Mouse (Mus musculus) kidney, embryonic 15.5 days (tissue): ENCODE results near the gene Mid2. TPM values are rescaled to one million over a fixed set of nuclear protein-coding genes. Genes with fewer than 3 reads are reported as not detected.

ENCODE experiments used
- ATAC-seq: fragments of 200-750 bp; cut with Nextera tagmentation; replicated peaks from 2 replicates; pipeline ENCODE4 v1.8.0; 2017; ENCODE audit warnings: moderate TSS enrichment; ENCODE audit not compliant: low FRiP score
- H3K27ac ChIP-seq: fragments of 300-500 bp; sonication (generic); 2 replicates; pipeline ENCODE4 v1.5.1; 2015; ENCODE audit warnings: mild to moderate bottlenecking, inconsistent platforms
- H3K27me3 ChIP-seq: fragments of 300-500 bp; sonication (generic); 2 replicates; pipeline ENCODE4 v1.6.1; 2015; ENCODE audit warnings: inconsistent platforms
- H3K36me3 ChIP-seq: fragments of 300-500 bp; sonication (generic); 2 replicates; pipeline ENCODE4 v1.6.1; 2015; ENCODE audit warnings: inconsistent platforms
- H3K4me1 ChIP-seq: fragments of 300-500 bp; sonication (generic); 2 replicates; pipeline ENCODE4 v1.6.1; 2015; ENCODE audit warnings: inconsistent platforms
- H3K4me2 ChIP-seq: fragments of 300-500 bp; sonication (generic); 2 replicates; pipeline ENCODE4 v1.6.1; 2015; ENCODE audit warnings: moderate library complexity, mild to moderate bottlenecking, inconsistent platforms
- H3K4me3 ChIP-seq: fragments of 300-500 bp; sonication (generic); replicated peaks from 2 replicates; pipeline ENCODE4 v1.5.1; 2015; ENCODE audit warnings: mild to moderate bottlenecking, inconsistent platforms
- H3K9ac ChIP-seq: fragments of 300-500 bp; sonication (generic); 2 replicates; pipeline ENCODE4 v1.6.1; 2015; ENCODE audit warnings: mild to moderate bottlenecking, inconsistent platforms
- H3K9me3 ChIP-seq: fragments of 300-500 bp; sonication (generic); replicated peaks from 2 replicates; pipeline ENCODE4 v1.6.1; 2016; ENCODE audit warnings: inconsistent platforms
- WGBS: fragments of 180-500 bp; shearing (Covaris S2); methylation state at CpG from one replicate; pipeline ENCODE4 v1.1.7; 2015; ENCODE audit warnings: mixed read lengths; 5-methylcytosine and 5-hydroxymethylcytosine counted together
- polyA plus RNA-seq: library from polyadenylated mRNA; unstranded; fragments of >200 nt; fragmentation: Nextera tagmentation; extraction: Ambion mirVana; gene quantifications from 2 replicates; pipeline ENCODE4 v1.2.1, GENCODE M21; 2015

Gene Mid2
- polyA plus RNA-seq, 1 experiment from 2014 or later = 5.5 TPM

DNA sequence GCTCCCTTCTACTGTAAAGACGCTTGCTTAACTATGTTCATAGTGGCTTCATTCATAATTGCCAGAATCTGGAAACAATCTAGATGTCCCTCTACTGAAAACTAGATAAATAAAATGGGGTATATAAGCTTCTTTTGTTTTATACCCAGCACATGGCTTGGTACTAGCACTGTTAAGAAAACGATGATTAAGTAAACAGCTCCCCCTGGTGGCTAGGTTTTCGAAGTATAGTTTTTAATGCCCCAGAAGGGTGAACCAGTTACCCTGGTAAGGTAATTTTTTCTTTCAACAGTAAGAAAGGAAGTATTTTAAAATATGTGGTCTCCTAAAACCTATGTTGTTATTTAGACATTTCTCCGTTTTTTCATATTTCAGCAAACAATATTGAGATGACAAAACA, 58.0 kb downstream of the Mid2 start:
- no peaks in the 10 kb centered on the region for H3K36me3 ChIP-seq
- no peak overlapping the region for H3K4me2 ChIP-seq
- H3K9ac ChIP-seq = no peak overlapping the region
- peaks cover 12% of the 10 kb centered on the region for H3K27me3 ChIP-seq
- H3K9me3 ChIP-seq = no peaks in the 10 kb centered on the region
- no peak overlapping the region for H3K4me3 ChIP-seq
- H3K27ac ChIP-seq = no peak overlapping the region
- ATAC-seq = no peak
- H3K4me1 ChIP-seq = no peaks in the 10 kb centered on the region
- 43% methylated on average over 4 of the region's 4 CpGs for WGBS

GRCm38 (mm10) chrX:140738986-140739385, 74.6 kb downstream of the Mid2 start:
- no peak overlapping the region for H3K4me3 ChIP-seq
- H3K9me3 ChIP-seq = no peaks in the 10 kb centered on the region
- no peak for ATAC-seq
- H3K27me3 ChIP-seq = peaks cover 19% of the 10 kb centered on the region
- H3K36me3 ChIP-seq = no peaks in the 10 kb centered on the region
- no peak overlapping the region for H3K9ac ChIP-seq
- peak overlapping the region; percentile 58; the same call in 1 of the 2 replicates for H3K27ac ChIP-seq
- no peaks in the 10 kb centered on the region for H3K4me1 ChIP-seq
- no peak overlapping the region for H3K4me2 ChIP-seq

- H3K9ac ChIP-seq = no peak overlapping the region
- peaks cover 22% of the 10 kb centered on the region for H3K27me3 ChIP-seq
- WGBS = 45% methylated on average over 5 of the region's 5 CpGs
- no peak overlapping the region for H3K4me3 ChIP-seq
- no peak overlapping the region for H3K27ac ChIP-seq
- H3K4me2 ChIP-seq = no peak overlapping the region
- H3K4me1 ChIP-seq = no peaks in the 10 kb centered on the region
- no peaks in the 10 kb centered on the region for H3K9me3 ChIP-seq
- ATAC-seq = no peak
- no peaks in the 10 kb centered on the region for H3K36me3 ChIP-seq
These were observed 78.8 kb downstream of the Mid2 start for GRCm38 (mm10) chrX:140743213-140743612.

DNA sequence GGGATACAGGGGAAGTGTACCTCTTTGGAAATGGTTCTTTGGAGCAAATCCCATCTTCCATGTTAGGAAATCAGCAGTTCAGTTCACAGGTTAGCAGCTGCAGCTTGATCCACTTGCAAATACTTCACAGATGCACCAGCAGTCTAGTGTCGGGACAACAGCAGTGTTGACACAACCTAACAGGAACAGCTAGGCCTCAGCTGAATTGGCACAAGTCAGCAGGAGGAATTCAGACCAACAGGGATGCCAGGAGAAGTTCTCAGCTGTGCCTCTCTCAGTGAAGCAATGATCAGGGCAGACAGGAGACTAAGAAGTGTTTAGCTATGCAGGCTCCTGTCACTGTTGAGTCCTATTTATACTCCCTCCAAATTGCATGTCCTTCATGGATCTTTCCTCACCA, 105.4 kb downstream of the Mid2 start:
- 70% methylated on average over 1 of the region's 1 CpGs for WGBS
- H3K27ac ChIP-seq = no peak overlapping the region
- H3K4me1 ChIP-seq = no peaks in the 10 kb centered on the region
- H3K4me3 ChIP-seq = no peak overlapping the region
- H3K4me2 ChIP-seq = no peak overlapping the region
- peaks cover 26% of the 10 kb centered on the region for H3K27me3 ChIP-seq
- ATAC-seq = no peak
- no peaks in the 10 kb centered on the region for H3K36me3 ChIP-seq
- no peaks in the 10 kb centered on the region for H3K9me3 ChIP-seq
- no peak overlapping the region for H3K9ac ChIP-seq

- no peak overlapping the region for H3K27ac ChIP-seq
- no peaks in the 10 kb centered on the region for H3K9me3 ChIP-seq
- no peaks in the 10 kb centered on the region for H3K36me3 ChIP-seq
- H3K9ac ChIP-seq = no peak overlapping the region
- WGBS = 78% methylated on average over 2 of the region's 2 CpGs
- ATAC-seq = peak; percentile 58; the same call in 1 of the 2 replicates
- no peak overlapping the region for H3K4me3 ChIP-seq
- H3K4me1 ChIP-seq = no peaks in the 10 kb centered on the region
- H3K27me3 ChIP-seq = peaks cover 36% of the 10 kb centered on the region; the same call in 1 of the 2 replicates
- H3K4me2 ChIP-seq = no peak overlapping the region
These were observed 140.9 kb downstream of the Mid2 start for GRCm38 (mm10) chrX:140805340-140805739.

- H3K9ac ChIP-seq = no peak within 1 kb of the TSS
- H3K4me1 ChIP-seq = no peaks in the 10 kb centered on the region
- H3K9me3 ChIP-seq = no peaks in the 10 kb centered on the region
- H3K27ac ChIP-seq = no peak within 1 kb of the TSS
- peaks cover 19% of the 10 kb centered on the region; the same call in 1 of the 2 replicates for H3K27me3 ChIP-seq
- no peak within 1 kb of the TSS for H3K4me2 ChIP-seq
- 92% methylated on average over 22 of the region's 22 CpGs for WGBS
- no peak for ATAC-seq
- H3K36me3 ChIP-seq = no peaks in the 10 kb centered on the region
- H3K4me3 ChIP-seq = no peak within 1 kb of the TSS
These were observed 149.1 kb downstream of the Mid2 start, which contains the start of gene Tex13b for GRCm38 (mm10) chrX:140813312-140814006. Gene Tex13b (minus strand): TSS chrX:140813433.

Other genes starting within 250 kb of the Mid2 start
- 42.7 and 44.0 TPM in 2 replicates for gene Prps1, start 208.0 kb upstream of the Mid2 start, polyA plus RNA-seq
- 98.2 and 98.7 TPM in 2 replicates for gene Tsc22d3, start 63.9 kb upstream of the Mid2 start, polyA plus RNA-seq
- 0.08 and 0.14 TPM in 2 replicates for gene Tex13b, start 148.8 kb downstream of the Mid2 start, polyA plus RNA-seq
- 0.13 and 0.67 TPM in 2 replicates for gene Vsig1, start 243.0 kb downstream of the Mid2 start, polyA plus RNA-seq